Mouse (Mus musculus) MEL (cell line): ENCODE data around the gene Sorl1. TPM values are rescaled to one million over a fixed set of nuclear protein-coding genes. Genes with fewer than 3 reads are reported as not detected.
"Not testable (repeated sequence)": the region's sequence is repeated elsewhere in the genome, so short reads cannot be mapped to it uniquely, and the experiment has no call there.

Experiments used
- DNase-seq: peaks from one replicate; pipeline ENCODE4 v3.0.0; 2011; ENCODE audit warnings: low read depth, low spot score
- H3K27ac ChIP-seq: 2 replicates; pipeline ENCODE4 v1.5.1; 2012; ENCODE audit warnings: low read depth, mild to moderate bottlenecking, control low read depth, low read length, moderate library complexity; ENCODE audit not compliant: control insufficient read depth
- H3K27me3 ChIP-seq, 2 experiments: fragments of 150-350 bp in 1 of 2; sonication (generic) in 1 of 2; 2 replicates each; pipeline ENCODE4 v1.6.1; 2012; ENCODE audit warnings: low read length in 2 of 2, mild to moderate bottlenecking in 2 of 2, improper control_type of control experiment in 1 of 2, moderate library complexity in 1 of 2; ENCODE audit not compliant: insufficient read depth in 2 of 2, control insufficient read depth in 1 of 2
- H3K36me3 ChIP-seq, 2 experiments: 2 replicates each; pipeline ENCODE4 v1.6.1; 2012 to 2014; ENCODE audit warnings: low read length in 2 of 2, improper control_type of control experiment in 1 of 2, inconsistent platforms in 1 of 2, mild to moderate bottlenecking in 1 of 2; ENCODE audit not compliant: insufficient read depth in 2 of 2, control insufficient read depth in 1 of 2
- H3K4me1 ChIP-seq, 2 experiments: fragments of 150-350 bp in 1 of 2; sonication (generic) in 1 of 2; 2 replicates each; pipeline ENCODE4 v1.6.1; 2012; ENCODE audit warnings: low read length in 2 of 2, improper control_type of control experiment in 1 of 2, mild to moderate bottlenecking in 1 of 2; ENCODE audit not compliant: insufficient read depth in 2 of 2, control insufficient read depth in 1 of 2
- H3K4me3 ChIP-seq, 2 experiments: fragments of 150-350 bp in 1 of 2; sonication (generic) in 1 of 2; 2 replicates each; pipeline ENCODE4 v1.5.1; 2012; ENCODE audit warnings: low read depth in 2 of 2, low read length in 2 of 2, mild to moderate bottlenecking in 2 of 2, moderate library complexity in 2 of 2, control low read depth in 1 of 2, improper control_type of control experiment in 1 of 2; ENCODE audit not compliant: control insufficient read depth in 1 of 2, insufficient read depth in 1 of 2
- H3K79me2 ChIP-seq: 2 replicates; pipeline ENCODE4 v1.6.1; 2012; ENCODE audit warnings: mild to moderate bottlenecking, low read length, moderate library complexity; ENCODE audit not compliant: control insufficient read depth, poor library complexity, insufficient read depth
- H3K9ac ChIP-seq: 2 replicates; pipeline ENCODE4 v1.6.1; 2012; ENCODE audit warnings: low read depth, mild to moderate bottlenecking, control low read depth, low read length, moderate library complexity; ENCODE audit not compliant: control insufficient read depth, poor library complexity, severe bottlenecking
- H3K9me3 ChIP-seq: fragments of 150-350 bp; sonication (generic); replicated peaks from 2 replicates; pipeline ENCODE4 v1.6.1; 2012; ENCODE audit warnings: mild to moderate bottlenecking, low read length, improper control_type of control experiment, moderate library complexity; ENCODE audit not compliant: insufficient read depth
- CTCF ChIP-seq, 3 experiments: IDR thresholded peaks in 2 of 3; conservative IDR thresholded peaks in 1 of 3; 2 replicates each; pipeline ENCODE4 v1.5.1; 2011 to 2012; ENCODE audit warnings: low read length in 3 of 3, low read depth in 2 of 3, mild to moderate bottlenecking in 2 of 3, improper control_type of control experiment in 1 of 3, inconsistent platforms in 1 of 3, mixed read lengths in 1 of 3, moderate library complexity in 1 of 3; ENCODE audit not compliant: control insufficient read depth in 1 of 3, insufficient read depth in 1 of 3, poor library complexity in 1 of 3, severe bottlenecking in 1 of 3
- ELF1 ChIP-seq: IDR thresholded peaks from 2 replicates; pipeline ENCODE4 v1.6.1; 2014; ENCODE audit warnings: low read depth, mild to moderate bottlenecking, inconsistent platforms, low read length, improper control_type of control experiment, moderate library complexity
- ETS1 ChIP-seq: IDR thresholded peaks from 2 replicates; pipeline ENCODE4 v1.6.1; 2012; ENCODE audit warnings: low read depth, mild to moderate bottlenecking, inconsistent platforms, low read length, improper control_type of control experiment, moderate library complexity
- GABPA ChIP-seq: IDR thresholded peaks from 2 replicates; pipeline ENCODE4 v1.6.1; 2012; ENCODE audit warnings: low read depth, mild to moderate bottlenecking, inconsistent platforms, low read length, improper control_type of control experiment, moderate library complexity
- JUND ChIP-seq: IDR thresholded peaks from 2 replicates; pipeline ENCODE4 v1.6.1; 2011; ENCODE audit warnings: low read depth, mild to moderate bottlenecking, improper control_type of control experiment, low read length
- KAT2A ChIP-seq: conservative IDR thresholded peaks from 2 replicates; pipeline ENCODE4 v1.6.1; 2012; ENCODE audit warnings: low read depth, low read length, improper control_type of control experiment, inconsistent platforms
- MAFK ChIP-seq: IDR thresholded peaks from 2 replicates; pipeline ENCODE4 v1.6.1; 2011; ENCODE audit warnings: low read depth, mild to moderate bottlenecking, low read length, improper control_type of control experiment, borderline replicate concordance
- MAX ChIP-seq: IDR thresholded peaks from 2 replicates; pipeline ENCODE4 v1.6.1; 2011; ENCODE audit warnings: low read length, improper control_type of control experiment
- MAZ ChIP-seq: IDR thresholded peaks from 2 replicates; pipeline ENCODE4 v1.6.1; 2012; ENCODE audit warnings: low read depth, mild to moderate bottlenecking, inconsistent platforms, low read length, improper control_type of control experiment
- MEF2A ChIP-seq: IDR thresholded peaks from 2 replicates; pipeline ENCODE4 v1.6.1; 2014; ENCODE audit warnings: low read depth, mild to moderate bottlenecking, inconsistent platforms, low read length, improper control_type of control experiment; ENCODE audit not compliant: poor library complexity, insufficient replicate concordance, severe bottlenecking; ENCODE audit errors: extremely low read depth
- MXI1 ChIP-seq: IDR thresholded peaks from 2 replicates; pipeline ENCODE4 v1.6.1; 2011; ENCODE audit warnings: mild to moderate bottlenecking, low read depth, low read length, improper control_type of control experiment
- MYC ChIP-seq: IDR thresholded peaks from 2 replicates; pipeline ENCODE4 v1.6.1; 2011; ENCODE audit warnings: low read depth, mild to moderate bottlenecking, low read length, improper control_type of control experiment, moderate library complexity
- NELFE ChIP-seq: IDR thresholded peaks from 2 replicates; pipeline ENCODE4 v1.6.1; 2011; ENCODE audit warnings: low read depth, low read length, improper control_type of control experiment
- POLR2A ChIP-seq, 2 experiments: IDR thresholded peaks; 2 replicates each; pipeline ENCODE4 v1.6.1; 2011 to 2012; ENCODE audit warnings: low read length in 2 of 2, mild to moderate bottlenecking in 2 of 2, control low read depth in 1 of 2, improper control_type of control experiment in 1 of 2, low read depth in 1 of 2, moderate library complexity in 1 of 2; ENCODE audit not compliant: control insufficient read depth in 1 of 2, insufficient read depth in 1 of 2, poor library complexity in 1 of 2
- RAD21 ChIP-seq: IDR thresholded peaks from 2 replicates; pipeline ENCODE4 v1.6.1; 2011; ENCODE audit warnings: mild to moderate bottlenecking, low read depth, low read length, improper control_type of control experiment
- UBTF ChIP-seq: IDR thresholded peaks from 2 replicates; pipeline ENCODE4 v1.6.1; 2012; ENCODE audit warnings: low read depth, mild to moderate bottlenecking, inconsistent platforms, low read length, improper control_type of control experiment, moderate library complexity, borderline replicate concordance; ENCODE audit not compliant: insufficient read depth
- ZC3H11A ChIP-seq: IDR thresholded peaks from 2 replicates; pipeline ENCODE4 v1.6.1; 2012; ENCODE audit warnings: low read depth, mild to moderate bottlenecking, inconsistent platforms, low read length, improper control_type of control experiment
- ZKSCAN1 ChIP-seq: IDR thresholded peaks from 2 replicates; pipeline ENCODE4 v1.6.1; 2012; ENCODE audit warnings: low read depth, mild to moderate bottlenecking, inconsistent platforms, low read length, improper control_type of control experiment, moderate library complexity
- ZMIZ1 ChIP-seq: IDR thresholded peaks from 2 replicates; pipeline ENCODE4 v1.6.1; 2012; ENCODE audit warnings: low read depth, mild to moderate bottlenecking, inconsistent platforms, low read length, improper control_type of control experiment, moderate library complexity
- polyA plus RNA-seq, 2 experiments: library from polyadenylated mRNA; stranded (reverse) in 1 of 2; unstranded in 1 of 2; fragments of >175 nt in 1 of 2; fragments of >200 nt in 1 of 2; gene quantifications; 2 replicates each; pipeline versions ENCODE4 v1.2.1 to v1.2.4; 2012; ENCODE audit warnings: low replicate concordance in 2 of 2, low read depth in 1 of 2; ENCODE audit not compliant: insufficient read length in 2 of 2, insufficient read depth in 1 of 2, missing spikeins in 1 of 2
- total RNA-seq: library from RNA; depleted of rRNA; stranded (reverse); fragments of 300-350 nt; gene quantifications from 2 replicates; pipeline ENCODE4 v1.2.3, GENCODE M21; 2012

Gene Sorl1
- total and polyA plus RNA-seq, 3 experiments, result not detected

- TF ChIP-seq ZKSCAN1, result no peak
- no peak for TF ChIP-seq POLR2A (IDR thresholded peaks at IDR 0.05; ENCODE audit: control insufficient read depth in 1 of 2, insufficient read depth in 1 of 2, low read depth in 1 of 2, low read length in 2 of 2, poor library complexity in 1 of 2)
- no peak for TF ChIP-seq KAT2A
- TF ChIP-seq MAX, result no peak
- no peak for TF ChIP-seq MXI1
- no peak for TF ChIP-seq GABPA
- no peak for TF ChIP-seq ZC3H11A
- TF ChIP-seq ZMIZ1, result no peak
- TF ChIP-seq CTCF (IDR thresholded peaks at IDR 0.05 in 2 of 3, conservative IDR thresholded peaks at IDR 0.05 in 1 of 3; ENCODE audit: control insufficient read depth in 1 of 3, insufficient read depth in 1 of 3, low read depth in 2 of 3, low read length in 3 of 3, poor library complexity in 1 of 3, severe bottlenecking in 1 of 3), result no peak
- no peak for TF ChIP-seq NELFE
- TF ChIP-seq ETS1, result no peak
- no peak for TF ChIP-seq RAD21
- no peak for TF ChIP-seq MEF2A
- no peak for TF ChIP-seq MAFK
- TF ChIP-seq MAZ, result no peak
- no peak for TF ChIP-seq MYC
- no peak for TF ChIP-seq UBTF
- TF ChIP-seq ELF1, result no peak
- no peak for TF ChIP-seq JUND
- Histone ChIP-seq H3K4me3 (no peak overlapping the region), H3K4me1 (no peaks in the 10 kb centered on the region), H3K27ac (no peak overlapping the region), H3K27me3 (no peaks in the 10 kb centered on the region), H3K9ac (no peak overlapping the region), H3K79me2 (no peaks in the 10 kb centered on the region), H3K36me3 (no peaks in the 10 kb centered on the region), H3K9me3 (no peaks in the 10 kb centered on the region)
- DNase-seq, result no peak
These were observed 61.8 kb downstream of the Sorl1 start for GRCm38 (mm10) chr9:42062269-42062668.

DNA sequence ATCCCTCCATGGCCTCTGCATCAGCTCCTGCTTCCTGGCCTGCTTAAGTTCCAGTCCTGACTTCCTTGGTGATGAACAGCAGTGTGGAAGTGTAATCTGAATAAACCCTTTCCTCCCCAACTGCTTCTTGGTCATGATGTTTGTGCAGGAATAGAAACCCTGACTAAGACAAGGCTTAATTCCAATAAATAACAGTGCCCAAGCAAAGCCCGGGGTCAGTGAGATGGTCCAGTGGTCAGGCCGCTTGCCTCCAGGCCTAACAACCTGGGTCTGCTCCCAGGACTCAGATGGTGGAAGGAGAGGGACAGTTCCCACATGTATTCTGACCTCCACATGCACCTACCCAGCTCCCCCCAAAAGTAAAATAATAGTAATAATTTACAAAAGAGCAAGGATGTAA lies 65.1 kb downstream of the Sorl1 start:
- not testable (repeated sequence) for H3K27ac ChIP-seq, H3K4me1 ChIP-seq, DNase-seq, H3K9ac ChIP-seq, H3K79me2 ChIP-seq, H3K9me3 ChIP-seq, H3K36me3 ChIP-seq, H3K4me3 ChIP-seq, H3K27me3 ChIP-seq
